Mouse (Mus musculus) adipocyte (in vitro differentiated cells): ENCODE results near the gene Krtap8-1.

Experiments used
- DNase-seq: peaks from one replicate; pipeline ENCODE4 v3.0.0-alpha.2; 2016; ENCODE audit warnings: low spot score

Krtap8-1 gene

GRCm38 (mm10) chr16:89487852-89488251 is at the start of gene Krtap8-1:
TSS of gene Krtap8-1 (minus strand) at chr16:89487952.
- DNase-seq, result no peak

- DNase-seq, result no peak
These were observed 49.6 kb upstream of the Krtap8-1 start for GRCm38 (mm10) chr16:89537349-89537748.

- DNase-seq, result no peak
These were observed 42.8 kb upstream of the Krtap8-1 start for GRCm38 (mm10) chr16:89530547-89530946.

- DNase-seq, result no peak
These were observed 42.1 kb upstream of the Krtap8-1 start for GRCm38 (mm10) chr16:89529846-89530245.

- no peak for DNase-seq
These were observed 40.6 kb upstream of the Krtap8-1 start for GRCm38 (mm10) chr16:89528380-89528779.

GRCm38 (mm10) chr16:89520996-89521395 is 33.2 kb upstream of the Krtap8-1 start:
- no peak for DNase-seq

- no peak for DNase-seq
These were observed 32.8 kb upstream of the Krtap8-1 start for GRCm38 (mm10) chr16:89520555-89520954.

- no peak for DNase-seq
These were observed 32.3 kb upstream of the Krtap8-1 start for GRCm38 (mm10) chr16:89520091-89520490.

- peak; percentile 8 for DNase-seq
These were observed 29.9 kb upstream of the Krtap8-1 start for GRCm38 (mm10) chr16:89517635-89518034.

GRCm38 (mm10) chr16:89513431-89513830 is 25.7 kb upstream of the Krtap8-1 start:
- no peak for DNase-seq

GRCm38 (mm10) chr16:89508223-89508622 is 20.5 kb upstream of the Krtap8-1 start, which contains the start of gene Krtap7-1:
TSS of gene Krtap7-1 (minus strand) at chr16:89508323.
- no peak for DNase-seq

- DNase-seq, result no peak
These were observed 15.8 kb upstream of the Krtap8-1 start for GRCm38 (mm10) chr16:89503571-89503970.

GRCm38 (mm10) chr16:89501870-89502269 is 14.1 kb upstream of the Krtap8-1 start:
- DNase-seq, result no peak

- DNase-seq, result no peak
These were observed 9.2 kb upstream of the Krtap8-1 start for GRCm38 (mm10) chr16:89497002-89497401.

GRCm38 (mm10) chr16:89495394-89496153 is 7.8 kb upstream of the Krtap8-1 start:
- DNase-seq, result no peak

- DNase-seq, result no peak
These were observed 10.0 kb downstream of the Krtap8-1 start for GRCm38 (mm10) chr16:89477679-89478314.

- no peak for DNase-seq
These were observed 26.6 kb downstream of the Krtap8-1 start for GRCm38 (mm10) chr16:89461189-89461588.
